Mouse (Mus musculus): ENCODE data around the gene Adprhl1. TPM values are rescaled to one million over a fixed set of nuclear protein-coding genes. Genes with fewer than 3 reads are reported as not detected.

Gene Adprhl1
- total RNA-seq, 4 experiments from 2014 or later: 1.4 to 2.3 (median 1.7) TPM

DNA sequence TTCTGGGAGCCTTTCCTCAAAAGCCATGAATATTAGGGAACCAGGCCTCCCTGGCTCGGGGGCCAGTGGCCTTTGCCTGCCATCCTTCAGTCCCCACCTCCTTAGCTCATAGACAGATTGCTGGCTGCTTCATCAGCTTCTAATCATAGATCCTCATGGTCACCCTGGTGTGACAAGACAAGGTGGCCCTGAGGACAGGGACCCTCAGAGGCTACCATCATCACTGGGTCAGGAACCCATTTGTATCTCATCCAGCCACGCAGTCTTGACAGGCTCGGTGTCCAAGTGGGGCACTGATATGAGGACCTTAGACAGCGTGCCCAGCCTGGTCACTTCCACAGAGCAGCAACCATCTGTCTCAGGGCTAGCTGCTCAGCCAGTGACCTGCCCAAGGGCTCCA is 23.5 kb downstream of the Adprhl1 start:
- DNase-seq (ENCODE audit: low spot score in 2 of 2): no peak

DNA sequence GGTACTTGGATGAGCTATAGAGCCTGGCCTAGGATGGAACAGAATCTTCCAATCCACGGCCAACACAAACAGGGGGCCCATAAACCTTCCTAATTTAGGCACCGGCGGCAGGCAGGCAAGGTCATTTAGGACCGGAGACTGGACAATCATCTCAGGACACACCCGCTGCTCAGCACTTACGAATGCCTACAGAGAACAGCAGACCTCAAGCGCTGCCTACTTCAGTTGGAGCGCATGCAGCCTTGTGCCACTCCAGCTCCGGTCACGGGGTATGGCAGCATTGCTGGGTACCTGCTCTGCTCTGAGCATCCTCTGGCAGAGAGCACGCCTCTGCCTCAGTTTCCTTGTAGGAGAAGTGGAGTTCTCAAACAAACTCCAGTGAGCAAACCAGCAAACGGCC is 24.2 kb downstream of the Adprhl1 start:
- no peak for DNase-seq (ENCODE audit: low spot score in 2 of 2)

DNA sequence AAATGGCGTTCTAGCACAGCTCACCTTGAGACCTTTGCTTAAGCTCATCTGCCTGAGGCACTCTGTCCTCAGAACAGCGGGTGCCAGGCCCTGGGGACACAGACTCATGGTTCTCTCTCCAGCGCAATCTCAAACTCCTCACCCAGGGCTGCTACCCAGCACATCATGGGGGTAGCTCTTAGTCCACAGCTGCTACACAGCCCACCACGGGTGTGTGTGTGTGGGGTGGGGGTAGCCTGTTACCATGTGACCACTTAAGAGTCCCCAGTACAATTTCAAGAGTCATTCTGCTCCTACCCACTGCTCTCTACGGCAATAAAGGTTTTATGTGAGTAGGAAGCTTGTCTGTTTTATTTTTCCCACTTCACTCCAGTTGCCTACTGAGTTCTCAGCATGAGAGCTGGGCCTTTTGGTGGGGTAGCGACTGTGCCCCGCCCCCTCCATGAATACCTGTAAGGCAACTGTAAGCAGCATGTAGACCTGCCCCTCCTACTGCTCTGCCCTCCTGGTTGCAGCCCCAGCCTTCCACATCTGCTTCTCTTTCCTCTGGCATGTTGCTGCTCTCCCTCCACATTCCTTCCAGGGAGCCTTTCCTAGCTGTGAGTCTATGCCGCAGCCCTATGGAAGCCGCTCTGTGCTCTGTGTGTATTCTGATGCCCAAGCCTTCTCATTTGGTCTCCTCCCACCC is 24.9 kb downstream of the Adprhl1 start:
- DNase-seq (ENCODE audit: low spot score in 2 of 2): no peak

DNA sequence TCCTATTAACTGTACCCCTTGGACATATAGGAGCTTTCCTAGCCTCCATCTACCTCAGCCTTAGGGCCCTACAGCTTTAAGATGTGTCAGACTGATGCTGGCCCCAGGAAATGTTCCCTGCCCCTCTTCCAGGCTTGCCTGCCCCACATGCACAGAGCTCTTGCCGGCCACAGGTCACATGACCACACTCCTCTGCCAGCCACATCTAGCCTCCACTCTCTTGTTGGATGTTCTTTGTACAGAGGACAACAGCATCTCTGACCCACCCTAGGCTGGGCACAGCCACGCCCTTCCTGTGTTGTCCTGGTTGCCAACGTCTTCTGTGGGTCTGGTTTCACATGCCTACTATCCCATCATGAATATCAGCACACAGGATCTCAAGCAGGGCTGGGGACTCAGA is 26.8 kb downstream of the Adprhl1 start:
- no peak for DNase-seq (ENCODE audit: low spot score in 2 of 2)

DNA sequence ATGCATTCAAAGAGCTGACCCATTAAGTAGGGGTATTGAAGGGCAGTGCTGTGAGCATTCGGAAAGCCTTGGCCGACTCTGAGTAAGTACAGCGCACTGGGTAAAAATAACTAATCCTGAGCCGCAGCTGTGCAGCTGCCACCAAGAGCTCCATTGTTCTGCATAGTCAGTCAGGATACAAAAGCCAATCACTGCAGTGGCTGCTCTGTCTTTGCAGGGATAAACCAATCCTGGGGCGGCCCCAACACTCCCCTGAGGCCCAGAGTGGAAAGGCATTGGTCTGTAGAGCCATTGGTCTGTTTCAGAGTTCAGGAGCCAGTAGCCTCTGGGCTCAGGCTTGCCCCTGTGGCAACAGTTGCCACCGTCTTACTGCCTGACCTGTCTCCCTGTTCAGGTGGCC is 27.7 kb downstream of the Adprhl1 start:
- DNase-seq (ENCODE audit: low spot score in 2 of 2): peak in 1 of 2 experiments; percentile 51

DNA sequence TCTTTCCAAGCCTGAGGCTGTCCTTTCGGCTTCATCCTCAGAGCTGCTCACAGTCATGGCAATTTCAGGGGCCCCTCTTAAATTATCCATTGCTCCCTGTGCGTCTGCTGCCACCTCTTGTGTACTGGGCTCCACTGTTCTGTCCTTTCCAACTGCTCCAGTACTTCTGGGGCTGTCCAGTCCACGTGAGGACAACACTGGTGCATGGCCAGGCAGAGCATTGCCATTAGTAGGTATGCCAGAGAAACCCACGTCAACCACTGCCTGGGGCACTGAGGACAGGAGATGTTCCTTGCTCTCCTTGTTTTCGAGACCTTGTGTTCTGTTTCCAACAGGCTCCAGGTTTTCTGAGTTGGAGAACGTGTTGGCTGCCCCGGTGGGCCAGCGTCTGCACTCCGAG is 29.5 kb downstream of the Adprhl1 start:
- DNase-seq (ENCODE audit: low spot score in 2 of 2): no peak

DNA sequence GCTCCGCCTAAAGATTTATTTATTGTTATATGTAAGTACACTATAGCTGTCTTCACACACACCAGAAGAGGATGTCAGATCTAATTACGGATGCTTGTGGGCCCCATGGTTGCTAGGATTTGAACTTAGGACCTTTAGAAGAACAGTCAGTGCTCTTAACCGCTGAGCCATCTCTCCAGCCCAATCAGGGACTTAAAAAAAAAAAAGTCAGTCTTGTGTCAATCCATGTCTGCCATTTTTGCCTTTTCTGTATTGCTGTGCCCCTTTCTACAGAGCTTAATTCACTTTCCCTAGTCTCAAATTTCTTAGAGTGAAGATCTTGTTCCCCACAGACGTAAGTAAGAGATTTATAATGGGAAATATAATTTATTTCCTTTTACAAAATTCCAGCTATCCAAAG is 35.5 kb downstream of the Adprhl1 start:
- DNase-seq (ENCODE audit: low spot score in 2 of 2): no peak

DNA sequence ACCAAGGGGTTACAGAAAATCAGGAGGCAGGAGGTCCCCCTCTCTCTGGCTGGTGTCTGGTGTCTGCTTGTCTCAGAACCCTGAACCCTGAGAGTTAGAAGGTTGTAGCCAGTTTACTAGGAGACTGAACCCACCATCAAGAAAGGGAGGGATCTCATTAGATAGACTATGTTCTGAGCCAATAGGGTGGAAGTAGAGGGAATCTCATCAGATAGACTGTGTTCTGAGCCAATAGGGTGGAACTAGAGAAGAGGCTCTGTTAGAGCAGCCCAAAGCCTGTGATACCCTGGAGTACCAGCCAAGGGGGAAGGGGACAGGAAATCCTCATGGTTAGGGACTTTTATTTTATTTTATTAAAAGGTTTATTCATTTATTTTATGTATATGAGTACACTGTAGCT is 36.0 kb downstream of the Adprhl1 start:
- DNase-seq (ENCODE audit: low spot score in 2 of 2): no peak

DNA sequence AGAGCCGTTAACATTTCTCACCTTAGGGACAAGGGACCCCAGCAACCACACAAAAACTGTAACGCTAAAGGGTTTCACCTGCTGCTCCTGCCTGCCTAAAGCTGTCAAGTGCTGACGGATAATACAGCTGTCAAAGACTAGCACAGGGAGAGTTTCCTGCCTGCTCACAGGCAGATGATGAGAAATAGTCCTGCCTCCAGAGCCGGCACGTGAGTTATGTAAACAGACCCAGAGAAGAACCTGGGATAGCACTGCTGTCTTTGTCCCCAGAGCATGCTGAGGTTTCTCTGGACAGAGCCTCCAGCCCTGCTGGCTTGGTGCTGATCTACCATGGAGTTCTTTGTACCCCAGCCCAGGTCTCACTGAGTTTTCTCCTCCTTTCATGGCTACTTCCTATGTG is 36.9 kb downstream of the Adprhl1 start:
- no peak for DNase-seq (ENCODE audit: low spot score in 2 of 2)

DNA sequence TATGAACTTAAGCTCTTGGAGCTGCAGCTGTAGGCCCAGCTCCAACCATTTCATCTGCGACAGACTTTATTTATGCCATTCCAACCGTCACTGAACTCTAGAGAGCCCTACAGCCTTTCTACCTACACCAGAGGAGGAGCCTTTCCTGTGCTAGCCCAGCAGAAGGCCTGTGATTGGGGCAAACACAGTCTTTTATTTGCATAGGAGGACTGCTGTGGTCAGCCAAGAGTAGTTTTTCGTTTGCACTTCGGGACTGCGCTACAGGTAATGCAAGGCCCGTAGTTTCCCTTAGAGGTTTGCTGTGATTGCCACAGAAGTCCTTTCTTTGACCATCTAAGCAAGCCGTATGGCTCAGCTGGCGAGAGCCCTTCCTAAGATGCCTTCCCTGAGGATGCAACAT is 37.6 kb downstream of the Adprhl1 start:
- no peak for DNase-seq (ENCODE audit: low spot score in 2 of 2)

DNA sequence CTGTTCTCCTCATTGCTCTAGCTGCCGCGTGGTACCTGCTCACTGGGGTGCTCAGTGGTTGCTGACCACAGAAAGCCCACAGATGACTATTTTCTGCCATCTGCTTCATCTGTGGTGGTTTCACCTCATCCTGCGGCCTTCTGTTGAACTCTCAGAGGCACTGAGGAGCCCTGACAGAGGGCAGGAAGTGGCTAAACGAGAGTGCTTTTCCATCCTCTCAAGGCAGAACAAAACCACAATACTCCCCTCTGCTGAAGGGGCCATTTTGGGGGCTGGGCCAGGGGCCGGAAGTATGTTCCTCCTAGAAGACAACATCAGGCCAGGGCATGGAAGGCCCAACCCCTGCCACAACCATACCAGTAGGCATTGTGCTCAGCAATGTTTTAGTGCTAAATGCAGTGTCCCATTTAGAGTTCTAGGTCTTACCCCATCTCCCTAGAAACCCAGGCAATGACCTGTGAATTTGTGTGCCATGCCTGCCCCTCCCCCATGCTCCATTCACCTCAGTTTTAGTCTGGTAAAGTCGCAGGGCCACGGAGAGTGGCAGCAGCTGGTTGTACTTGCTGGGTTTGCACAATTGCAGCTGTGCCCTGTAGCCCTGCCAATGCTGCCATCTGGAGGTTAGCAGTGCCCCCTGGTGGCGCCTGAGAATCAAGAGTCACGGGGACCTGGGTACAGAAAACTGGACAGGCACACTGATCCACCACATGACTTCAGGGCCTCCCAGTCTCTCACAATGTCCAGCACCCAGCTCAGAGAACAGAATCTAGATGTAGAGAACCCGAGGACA is 40.3 kb downstream of the Adprhl1 start:
- DNase-seq (ENCODE audit: low spot score in 2 of 2): peak; percentile 75

DNA sequence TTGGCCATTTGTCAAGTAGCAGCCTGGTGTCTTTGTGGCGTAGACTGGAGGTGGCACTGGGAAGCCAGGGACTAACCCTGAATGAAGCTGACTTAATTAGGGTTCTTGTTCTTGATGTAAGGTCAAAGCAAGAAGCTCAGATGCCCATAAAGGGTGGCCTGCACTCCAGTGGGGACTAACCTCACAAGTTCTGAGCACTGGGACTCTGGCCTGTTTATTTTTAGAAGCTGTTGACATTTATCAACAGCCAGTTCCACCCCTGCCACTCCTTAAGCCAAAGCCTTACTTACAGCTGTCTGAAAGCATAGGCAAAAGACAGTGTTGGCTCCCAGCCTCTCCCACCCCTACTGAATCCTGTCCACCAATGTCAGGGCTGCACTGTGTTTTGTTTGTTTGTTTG is 44.2 kb downstream of the Adprhl1 start:
- no peak for DNase-seq (ENCODE audit: low spot score in 2 of 2)

DNA sequence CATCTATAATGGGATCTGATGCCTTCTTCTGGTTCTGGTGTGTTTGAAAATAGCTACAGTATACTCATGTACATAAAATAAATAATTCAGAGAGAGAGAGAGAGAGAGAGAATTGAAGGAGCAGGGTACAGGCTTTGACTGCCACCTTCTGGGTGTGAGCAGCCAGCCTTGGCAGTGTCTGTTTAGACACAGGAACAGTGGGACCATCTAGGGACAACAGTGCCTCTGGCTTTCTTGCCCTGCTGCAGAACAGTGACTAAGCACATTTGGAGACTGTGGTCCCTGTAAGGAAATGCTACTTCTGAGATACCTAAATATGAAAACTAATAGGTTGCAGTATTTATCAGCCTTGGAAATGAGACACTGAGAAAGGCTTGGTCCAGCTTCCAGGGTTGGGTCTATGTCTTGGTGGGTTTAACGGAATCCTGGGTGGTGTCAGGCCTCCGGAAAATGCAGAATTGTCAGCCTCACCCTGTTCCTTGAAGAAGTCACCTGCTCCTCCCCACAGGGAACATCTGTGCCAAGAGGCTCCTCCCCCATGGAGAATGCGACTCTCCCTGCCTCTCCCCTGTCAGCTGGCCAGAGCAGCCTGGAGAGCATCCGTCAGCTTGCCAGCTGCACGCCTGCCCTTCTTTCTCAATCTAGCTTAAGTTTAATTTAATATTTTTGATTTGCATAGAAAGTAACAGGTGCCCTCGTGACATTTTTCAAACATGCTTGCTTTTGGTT is 45.2 kb downstream of the Adprhl1 start:
- DNase-seq (ENCODE audit: low spot score in 2 of 2): no peak

DNA sequence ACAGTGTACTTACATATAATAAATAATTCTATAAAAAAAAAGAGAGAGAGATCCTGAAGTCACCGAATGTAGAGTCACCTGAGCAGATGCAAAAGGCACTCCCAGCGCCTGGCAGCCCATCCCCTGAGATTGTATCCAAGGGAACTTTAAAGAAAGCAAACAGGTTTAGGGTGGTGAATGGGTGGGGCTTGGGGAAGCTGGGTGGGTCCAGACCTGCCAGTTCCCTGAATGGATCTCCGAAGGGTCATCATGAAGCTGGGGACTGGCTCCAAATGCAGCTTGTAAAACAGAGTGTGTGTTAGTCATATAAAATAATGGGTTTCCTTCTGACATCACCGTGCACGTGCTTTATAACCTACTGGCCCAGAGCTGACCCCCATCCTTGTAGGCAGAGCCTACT is 47.7 kb downstream of the Adprhl1 start:
- DNase-seq (ENCODE audit: low spot score in 2 of 2): no peak

DNA sequence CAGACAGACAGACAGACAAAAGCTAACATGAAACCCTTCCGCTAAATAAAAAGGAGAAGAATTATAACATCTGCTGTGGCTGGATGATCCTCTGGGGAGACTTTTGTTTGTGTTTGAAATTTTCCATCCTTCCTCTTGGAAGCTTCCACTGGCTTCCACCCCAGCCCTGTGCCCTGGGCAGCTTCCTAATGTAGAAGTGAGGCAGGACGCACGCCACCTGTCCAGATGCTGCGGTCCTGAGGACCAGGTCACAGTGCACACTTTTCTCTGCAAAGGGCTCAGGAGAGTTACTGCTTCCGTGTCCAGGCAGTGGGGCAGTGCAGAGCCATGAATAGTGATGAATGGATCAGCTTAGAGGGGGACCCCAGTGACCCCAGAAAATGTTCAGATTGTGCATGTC is 48.7 kb downstream of the Adprhl1 start:
- no peak for DNase-seq (ENCODE audit: low spot score in 2 of 2)

DNA sequence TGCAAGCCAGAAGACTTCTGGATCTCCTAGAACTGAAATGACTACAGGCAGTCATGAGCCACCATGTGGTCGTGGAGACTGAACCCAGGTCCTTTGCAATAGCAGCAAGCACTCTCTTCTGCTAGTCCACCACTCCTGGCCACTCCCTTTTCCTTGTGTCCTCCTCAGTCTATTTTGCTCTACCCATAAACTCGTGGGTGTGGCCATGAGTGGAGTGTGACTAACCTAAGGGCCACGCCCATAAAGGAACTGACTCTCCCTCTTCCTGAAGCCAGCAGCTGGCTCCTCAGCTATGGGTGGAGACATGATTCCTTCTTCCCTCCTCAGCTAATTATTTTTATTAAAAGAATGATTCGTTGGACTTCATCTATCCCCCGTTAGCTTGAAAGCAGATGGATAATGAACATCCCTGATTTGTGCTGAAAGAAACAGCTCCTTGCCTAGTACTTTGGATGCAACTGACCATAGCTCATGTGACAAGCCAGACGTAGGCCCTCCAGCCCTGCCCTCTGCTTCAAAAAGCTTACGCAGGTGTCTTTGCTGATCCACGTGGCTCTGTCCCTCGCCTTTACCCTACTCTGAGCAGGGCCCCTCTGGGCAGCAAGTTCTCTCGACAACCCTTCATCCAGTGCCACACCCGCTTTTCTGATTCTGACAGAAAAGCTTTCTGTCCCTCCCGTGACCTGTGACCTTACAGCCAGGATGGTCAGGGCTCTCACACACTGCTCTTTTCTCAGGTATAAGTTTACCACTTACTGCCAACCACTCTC is 49.4 kb downstream of the Adprhl1 start:
- no peak for DNase-seq (ENCODE audit: low spot score in 2 of 2)

DNA sequence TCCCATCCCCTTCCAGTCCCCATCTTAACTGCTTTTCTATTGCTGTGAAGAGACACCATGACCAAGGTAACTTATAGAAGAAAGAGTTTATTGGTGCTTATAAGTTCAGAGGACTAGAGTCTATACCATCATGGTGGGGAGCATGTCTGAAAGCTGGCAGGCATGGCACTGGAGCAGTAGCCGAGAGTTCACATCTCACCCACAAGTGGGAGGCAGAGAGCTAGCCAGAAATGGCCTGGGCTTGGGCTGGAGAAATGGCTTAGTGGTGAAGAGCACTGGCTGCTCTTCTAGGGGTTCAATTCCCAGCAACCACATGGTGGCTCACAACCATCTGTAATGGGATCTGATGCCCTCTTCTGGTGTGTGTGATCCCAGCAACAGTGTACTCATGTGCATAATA is 50.5 kb downstream of the Adprhl1 start:
- DNase-seq (ENCODE audit: low spot score in 2 of 2): no peak

DNA sequence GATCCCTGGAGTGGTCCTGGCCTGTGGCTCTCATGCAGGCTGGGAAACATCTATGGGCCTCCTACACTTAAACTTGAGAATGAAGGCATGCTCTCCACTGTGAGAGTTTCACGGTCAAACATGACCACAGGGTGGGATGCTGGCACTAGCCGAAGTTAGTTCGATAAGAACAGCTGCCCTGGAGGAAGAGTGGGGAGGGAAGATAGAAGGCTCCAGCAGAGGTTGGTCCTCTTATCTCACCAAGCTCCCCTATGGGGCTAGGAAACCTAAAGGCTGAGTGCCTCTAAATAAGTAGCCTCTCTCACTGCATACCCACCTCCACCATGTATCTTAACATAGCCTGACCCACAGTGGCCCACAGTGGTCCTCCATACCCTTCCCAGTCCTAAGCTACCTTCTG is 51.2 kb downstream of the Adprhl1 start:
- no peak for DNase-seq (ENCODE audit: low spot score in 2 of 2)

DNA sequence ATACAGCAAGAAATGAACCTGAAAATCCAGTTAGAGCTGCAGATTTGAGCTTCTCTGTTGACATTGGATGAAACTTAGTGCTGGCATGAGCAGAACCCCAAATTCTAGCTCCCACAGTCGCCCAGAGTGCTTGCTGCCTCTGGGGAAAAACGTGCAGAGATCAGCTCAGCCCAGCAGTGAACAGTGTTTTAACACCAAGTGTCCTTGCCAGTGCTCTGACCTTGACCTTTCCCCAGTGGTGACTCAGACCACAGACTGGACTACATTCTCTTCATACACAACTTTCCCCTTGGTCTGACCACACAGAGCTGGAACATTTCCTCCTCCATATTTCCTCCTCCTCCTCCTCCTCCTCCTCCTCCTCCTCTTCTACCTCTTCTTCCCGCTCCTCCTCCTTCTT is 51.9 kb downstream of the Adprhl1 start:
- DNase-seq (ENCODE audit: low spot score in 2 of 2): no peak

DNA sequence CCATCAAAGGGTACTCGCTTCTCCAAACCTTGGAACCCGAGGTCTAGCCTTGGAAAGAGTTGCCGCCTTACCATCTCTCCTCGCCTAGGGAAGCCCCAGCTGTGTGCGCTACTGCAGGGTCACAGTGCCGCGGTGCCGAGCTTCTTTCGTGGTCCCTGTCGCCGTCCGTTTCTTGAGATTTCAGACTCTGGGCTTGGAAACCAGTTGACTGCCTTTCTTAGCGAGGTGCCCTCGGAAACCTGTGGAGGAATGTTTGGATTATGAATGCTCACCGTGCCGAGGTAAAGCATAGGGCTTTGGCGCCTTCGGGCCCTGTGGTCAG is 53.0 kb downstream of the Adprhl1 start:
- no peak for DNase-seq (ENCODE audit: low spot score in 2 of 2)

DNA sequence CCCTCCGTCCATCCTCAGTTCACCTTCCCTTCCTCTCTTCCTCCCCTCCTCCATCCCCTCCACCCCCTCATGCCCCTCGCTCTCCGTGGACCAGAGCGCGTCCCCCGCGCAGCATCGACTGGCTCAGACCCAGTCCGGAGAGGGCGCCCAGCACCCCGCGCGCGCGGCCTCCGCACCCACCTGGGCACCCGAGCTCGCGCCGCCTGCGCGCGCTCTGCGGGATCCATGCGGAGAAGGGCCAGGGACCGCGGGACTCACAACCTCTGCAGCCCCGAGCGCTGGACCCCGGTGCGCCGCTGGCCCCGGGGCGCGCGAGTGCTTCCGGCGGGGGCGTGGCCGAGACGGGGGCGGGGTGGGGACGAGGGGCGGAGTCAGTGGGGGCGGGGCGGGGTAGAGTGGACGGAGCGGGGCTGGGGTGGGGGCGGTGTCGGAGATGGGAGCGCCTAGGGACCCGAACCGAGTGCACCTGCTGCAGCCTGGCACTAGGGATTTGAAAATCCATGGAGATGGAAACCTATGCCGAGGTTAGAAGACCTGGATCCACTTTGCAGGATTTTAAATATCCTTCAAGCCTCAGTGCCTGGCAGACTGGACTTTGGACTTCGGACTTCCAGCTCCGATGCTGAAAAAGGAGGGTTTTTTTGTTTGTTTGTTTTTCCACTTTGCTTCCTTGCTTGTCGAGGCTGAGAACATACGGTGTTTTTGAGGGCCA is 53.5 kb downstream of the Adprhl1 start, which contains the start of gene Grtp1:
TSS of gene Grtp1 (minus strand) at position 320 of the 712 bp plus-strand sequence.
- DNase-seq (ENCODE audit: low spot score in 2 of 2): no peak

Data from left cerebral cortex, adult 8-10 months (tissue).